Mouse (Mus musculus): ENCODE data around the gene Tfap4.

DNA sequence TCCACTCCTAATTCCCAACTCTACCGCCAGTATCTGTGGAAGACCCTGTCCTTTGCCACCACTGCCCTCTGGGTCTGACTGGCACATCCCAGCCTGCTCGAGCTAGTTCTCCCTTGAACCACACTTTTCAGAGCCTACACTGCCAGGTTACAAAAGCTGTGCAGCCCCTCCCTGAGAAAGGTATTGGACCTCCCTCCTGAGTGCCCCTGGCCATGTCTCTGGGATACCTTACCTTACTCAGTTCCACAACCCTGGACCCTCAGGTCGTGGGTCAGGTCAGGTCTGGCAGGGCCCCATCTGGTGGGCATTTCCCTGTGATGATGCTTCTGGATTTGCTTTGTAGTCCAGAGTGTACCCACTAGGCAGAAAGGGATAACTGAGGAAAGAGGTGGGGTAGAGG, 40.0 kb upstream of the Tfap4 start:
- TF ChIP-seq CTCF (IDR thresholded peaks at IDR 0.05; ENCODE audit: low read depth) (no peak), EP300 (IDR thresholded peaks at IDR 0.05; ENCODE audit: low read depth) (no peak)

Data from liver, embryonic 14.5 days (tissue).